Mouse (Mus musculus): Measurements from ENCODE around the gene Cc2d1b.

Cc2d1b gene

DNA sequence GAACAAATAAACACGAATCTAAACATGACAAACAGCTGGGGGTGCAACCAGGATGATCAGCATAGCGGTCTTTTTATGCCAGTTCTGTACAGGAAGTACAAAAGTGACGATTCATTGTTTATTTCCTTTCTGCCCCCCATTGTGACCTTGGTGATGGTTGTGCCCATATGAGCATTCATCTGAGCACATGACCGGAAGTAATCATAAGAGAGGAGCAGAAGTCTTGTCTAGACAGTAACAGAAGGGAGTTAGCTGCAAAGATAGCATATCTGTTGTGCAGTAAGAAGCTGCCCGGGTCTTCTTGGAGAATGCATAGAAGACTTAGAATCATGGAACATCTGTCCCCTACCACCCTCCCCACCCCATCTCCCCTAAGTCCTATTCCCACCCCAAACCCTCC is 19.0 kb downstream of the Cc2d1b start:
- DNase-seq (ENCODE audit: low spot score in 2 of 2) = no peak

DNA sequence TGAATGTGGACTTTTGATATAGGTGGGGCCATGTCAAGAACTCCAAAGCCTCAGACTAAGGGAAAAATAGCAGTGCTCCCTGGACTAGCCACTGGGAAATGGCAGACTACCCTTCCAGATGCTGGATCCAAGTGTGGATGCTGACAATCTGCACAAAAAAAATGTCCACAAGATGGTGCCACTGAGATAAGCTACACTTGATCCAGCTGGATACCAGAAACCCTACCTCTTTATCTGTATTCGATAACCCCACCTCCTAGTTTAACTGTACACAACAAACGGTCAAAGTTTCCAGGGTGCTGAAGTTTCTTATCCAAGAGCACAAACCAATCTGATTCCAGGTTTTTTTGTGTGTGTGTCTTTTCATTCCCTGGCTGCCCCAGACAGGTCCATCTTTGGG is 44.7 kb downstream of the Cc2d1b start:
- no peak for DNase-seq (ENCODE audit: low spot score in 2 of 2)
